Mouse (Mus musculus): ENCODE results near the gene Ptk6. TPM values are rescaled to one million over a fixed set of nuclear protein-coding genes. Genes with fewer than 3 reads are reported as not detected.

The Ptk6 gene
- polyA plus RNA-seq, 1 experiment = 0.20 TPM

DNA sequence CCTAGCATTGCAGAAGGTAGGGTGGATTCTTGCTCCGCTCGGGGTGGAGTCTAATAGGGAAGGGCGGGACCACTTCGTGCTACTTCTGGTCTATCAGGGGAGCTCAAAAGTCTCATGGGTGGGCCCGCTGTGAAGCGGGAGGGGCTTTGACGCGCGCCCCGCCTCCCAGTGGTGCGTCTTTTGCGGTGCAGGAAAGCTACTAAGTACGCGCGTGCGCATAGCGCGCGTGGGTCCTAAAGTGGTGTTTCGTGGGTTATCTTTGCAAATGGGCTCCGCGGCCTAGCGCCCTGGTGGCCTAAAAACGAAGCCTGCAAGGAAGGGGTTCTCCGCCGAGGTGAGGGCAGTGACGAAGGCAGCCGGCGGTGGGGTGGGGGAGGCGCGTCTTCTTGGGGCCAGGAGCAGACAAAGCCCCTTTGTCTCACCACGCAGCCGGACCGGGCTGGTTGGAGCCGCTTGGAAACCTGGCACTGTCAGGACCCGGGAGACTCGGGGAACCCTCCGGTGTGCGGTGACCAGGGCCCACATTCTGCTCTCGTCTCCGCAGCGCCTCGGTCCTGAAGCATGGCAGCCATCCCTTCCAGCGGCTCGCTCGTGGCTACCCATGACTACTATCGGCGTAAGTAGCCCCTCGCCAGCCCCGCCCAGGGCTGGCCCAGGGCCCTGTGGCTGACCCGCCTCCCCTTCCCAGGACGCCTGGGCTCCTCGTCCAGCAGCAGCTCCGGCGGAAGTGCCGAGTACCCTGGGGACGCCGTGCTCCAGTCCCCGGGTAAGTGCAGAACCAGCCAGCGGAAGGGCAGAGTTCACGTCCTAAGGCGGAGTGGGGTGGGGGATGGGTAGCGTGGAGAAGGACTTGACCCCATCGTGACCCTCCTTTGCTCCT lies 15.2 kb downstream of the Ptk6 start, which contains the start of gene Ppdpf:
Gene Ppdpf (plus strand): TSS at position 127 of the 880 bp plus-strand sequence.
- peak within 1 kb of the TSS; percentile 55; the same call in 1 of the 2 replicates for H3K27ac ChIP-seq (ENCODE audit: control insufficient read depth, insufficient read depth, low read depth, low read length)
- TF ChIP-seq CTCF (IDR thresholded peaks at IDR 0.05; ENCODE audit: control insufficient read depth, insufficient read depth, insufficient replicate concordance, low read depth, low read length) = no peak
- TF ChIP-seq POLR2A (IDR thresholded peaks at IDR 0.05; ENCODE audit: control insufficient read depth, low read depth, low read length) = no peak

DNA sequence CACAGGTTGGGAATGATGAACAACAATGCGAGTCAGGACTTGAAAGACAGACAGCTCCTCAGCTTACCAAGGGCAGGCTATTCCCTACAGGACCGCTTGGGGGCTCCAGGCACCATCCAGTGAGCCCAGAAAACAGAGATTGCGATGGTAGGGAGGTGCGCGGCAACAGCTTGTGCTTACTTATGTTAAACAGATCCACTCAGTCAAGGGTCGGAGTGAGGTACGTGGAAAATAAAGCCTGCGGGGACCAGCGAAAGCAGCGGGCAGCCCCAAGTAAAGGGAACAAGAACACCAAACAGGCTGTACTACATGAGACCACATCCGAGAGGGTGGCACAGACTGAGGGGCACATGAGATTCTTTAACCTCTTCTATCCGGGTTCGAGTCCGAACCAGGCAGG lies 16.0 kb downstream of the Ptk6 start:
- Histone ChIP-seq H3K36me3 (ENCODE audit: control insufficient read depth, insufficient read depth, low read length) (no peaks in the 10 kb centered on the region), H3K27me3 (ENCODE audit: control insufficient read depth, insufficient read depth, low read length) (no peaks in the 10 kb centered on the region), H3K4me1 (ENCODE audit: control insufficient read depth, insufficient read depth, low read length) (no peaks in the 10 kb centered on the region; the same call in 1 of the 2 replicates), H3K4me3 (ENCODE audit: control insufficient read depth, low read depth, low read length) (peak overlapping the region; percentile 77), H3K27ac (ENCODE audit: control insufficient read depth, insufficient read depth, low read depth, low read length) (no peak overlapping the region)
- TF ChIP-seq POLR2A (IDR thresholded peaks at IDR 0.05; ENCODE audit: control insufficient read depth, low read depth, low read length) = no peak
- peak; percentile 76; the same call in 1 of the 2 replicates for TF ChIP-seq CTCF (IDR thresholded peaks at IDR 0.05; ENCODE audit: control insufficient read depth, insufficient read depth, insufficient replicate concordance, low read depth, low read length)

More for the DNA sequence above, 15.2 kb downstream of the Ptk6 start, which contains the start of gene Ppdpf:
- H3K4me1 ChIP-seq (ENCODE audit: control insufficient read depth, insufficient read depth, low read length) = no peaks in the 10 kb centered on the region; the same call in 1 of the 2 replicates
- peak within 1 kb of the TSS; percentile 77 for H3K4me3 ChIP-seq (ENCODE audit: control insufficient read depth, low read depth, low read length)
- no peaks in the 10 kb centered on the region for H3K36me3 ChIP-seq (ENCODE audit: control insufficient read depth, insufficient read depth, low read length)
- no peaks in the 10 kb centered on the region for H3K27me3 ChIP-seq (ENCODE audit: control insufficient read depth, insufficient read depth, low read length)

DNA sequence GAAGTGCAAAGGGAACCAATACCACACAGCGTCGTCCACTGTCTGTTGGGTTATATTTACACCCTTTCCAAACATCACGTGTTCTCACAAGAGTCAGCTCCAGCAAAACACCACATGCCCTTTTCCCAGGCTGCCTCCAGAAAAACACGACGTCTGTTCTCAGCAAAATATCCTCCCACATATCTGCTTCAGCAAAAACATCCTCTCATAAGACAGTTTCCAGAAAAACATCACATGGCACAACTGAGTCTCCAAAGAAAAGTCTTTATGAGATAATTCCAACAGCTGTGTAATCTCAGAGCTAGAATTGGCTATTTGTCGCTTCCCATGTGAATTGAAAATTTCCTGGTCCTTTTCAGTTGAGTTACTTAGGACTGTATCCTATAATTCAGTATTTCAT lies 21.7 kb downstream of the Ptk6 start:
- H3K4me3 ChIP-seq (ENCODE audit: control insufficient read depth, low read depth, low read length) = no peak overlapping the region
- no peak for TF ChIP-seq CTCF (IDR thresholded peaks at IDR 0.05; ENCODE audit: control insufficient read depth, insufficient read depth, insufficient replicate concordance, low read depth, low read length)
- TF ChIP-seq POLR2A (IDR thresholded peaks at IDR 0.05; ENCODE audit: control insufficient read depth, low read depth, low read length) = no peak
- no peak overlapping the region for H3K27ac ChIP-seq (ENCODE audit: control insufficient read depth, insufficient read depth, low read depth, low read length)
- no peaks in the 10 kb centered on the region for H3K4me1 ChIP-seq (ENCODE audit: control insufficient read depth, insufficient read depth, low read length)
- no peaks in the 10 kb centered on the region for H3K27me3 ChIP-seq (ENCODE audit: control insufficient read depth, insufficient read depth, low read length)
- H3K36me3 ChIP-seq (ENCODE audit: control insufficient read depth, insufficient read depth, low read length) = no peaks in the 10 kb centered on the region

DNA sequence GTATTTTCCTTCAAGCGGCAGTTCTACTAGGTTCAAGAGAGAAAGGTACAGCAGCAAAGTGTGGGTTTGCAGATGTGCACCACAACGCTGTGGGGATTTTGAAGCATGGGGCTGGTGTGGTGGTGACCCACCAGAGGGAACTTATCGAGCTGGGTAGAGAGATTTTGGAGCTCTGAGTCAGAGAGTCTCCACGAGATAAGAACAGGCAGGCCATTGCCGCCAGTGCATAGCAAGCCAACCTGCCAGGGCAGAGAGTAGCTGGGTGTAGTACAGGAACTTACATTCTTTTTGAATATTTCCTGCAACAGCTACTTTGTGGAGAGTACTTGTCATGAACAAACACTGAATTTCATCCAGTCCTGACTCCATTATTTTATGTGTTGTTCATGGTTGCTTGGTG lies 24.1 kb downstream of the Ptk6 start:
- Histone ChIP-seq H3K4me1 (ENCODE audit: control insufficient read depth, insufficient read depth, low read length) (no peaks in the 10 kb centered on the region), H3K36me3 (ENCODE audit: control insufficient read depth, insufficient read depth, low read length) (no peaks in the 10 kb centered on the region), H3K27ac (ENCODE audit: control insufficient read depth, insufficient read depth, low read depth, low read length) (no peak overlapping the region), H3K27me3 (ENCODE audit: control insufficient read depth, insufficient read depth, low read length) (no peaks in the 10 kb centered on the region), H3K4me3 (ENCODE audit: control insufficient read depth, low read depth, low read length) (no peak overlapping the region)
- TF ChIP-seq CTCF (IDR thresholded peaks at IDR 0.05; ENCODE audit: control insufficient read depth, insufficient read depth, insufficient replicate concordance, low read depth, low read length) = no peak
- TF ChIP-seq POLR2A (IDR thresholded peaks at IDR 0.05; ENCODE audit: control insufficient read depth, low read depth, low read length) = no peak

DNA sequence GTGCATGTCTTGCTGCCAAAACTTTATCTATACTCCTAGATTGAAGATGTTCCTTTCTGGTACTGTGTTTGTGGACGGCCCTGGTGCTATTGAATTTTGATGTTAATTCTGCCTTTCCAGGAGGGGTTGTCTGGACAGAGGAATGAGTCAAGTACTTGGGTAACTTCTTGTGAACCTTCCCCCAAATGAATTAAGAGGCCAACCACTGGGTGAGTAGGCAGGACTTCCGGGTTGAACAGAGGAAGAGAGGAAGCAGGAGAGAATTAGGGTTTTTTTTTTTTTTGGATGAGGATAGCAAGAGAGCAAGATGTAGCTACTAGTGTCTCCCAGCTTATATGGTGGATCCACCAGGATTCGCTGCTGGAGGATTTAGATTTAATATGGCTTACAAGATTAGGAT lies 24.6 kb downstream of the Ptk6 start:
- no peak for TF ChIP-seq CTCF (IDR thresholded peaks at IDR 0.05; ENCODE audit: control insufficient read depth, insufficient read depth, insufficient replicate concordance, low read depth, low read length)
- H3K27me3 ChIP-seq (ENCODE audit: control insufficient read depth, insufficient read depth, low read length) = no peaks in the 10 kb centered on the region
- H3K27ac ChIP-seq (ENCODE audit: control insufficient read depth, insufficient read depth, low read depth, low read length) = no peak overlapping the region
- H3K36me3 ChIP-seq (ENCODE audit: control insufficient read depth, insufficient read depth, low read length) = no peaks in the 10 kb centered on the region
- H3K4me3 ChIP-seq (ENCODE audit: control insufficient read depth, low read depth, low read length) = no peak overlapping the region
- no peaks in the 10 kb centered on the region for H3K4me1 ChIP-seq (ENCODE audit: control insufficient read depth, insufficient read depth, low read length)

DNA sequence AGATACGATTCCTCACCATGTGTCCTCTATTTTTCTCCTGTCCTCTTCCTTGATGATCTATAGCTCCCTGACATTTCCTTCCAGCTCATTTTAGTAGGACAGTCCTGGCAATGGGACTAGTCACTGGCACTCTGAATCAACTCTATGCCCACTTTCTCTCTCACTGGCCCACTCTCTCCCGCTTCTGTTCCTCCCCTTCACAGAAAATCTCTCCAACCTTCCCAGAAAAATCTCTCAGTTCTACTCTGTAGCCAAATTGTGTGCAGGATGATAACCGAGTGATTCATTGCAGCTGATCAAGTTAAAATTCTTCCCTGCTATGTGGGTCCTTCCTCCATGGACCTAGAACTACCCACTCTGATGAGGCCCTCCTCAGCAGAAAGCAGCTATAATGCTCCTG lies 27.9 kb downstream of the Ptk6 start:
- no peaks in the 10 kb centered on the region for H3K4me1 ChIP-seq (ENCODE audit: control insufficient read depth, insufficient read depth, low read length)
- H3K27ac ChIP-seq (ENCODE audit: control insufficient read depth, insufficient read depth, low read depth, low read length) = no peak overlapping the region
- TF ChIP-seq CTCF (IDR thresholded peaks at IDR 0.05; ENCODE audit: control insufficient read depth, insufficient read depth, insufficient replicate concordance, low read depth, low read length) = no peak
- no peak for TF ChIP-seq POLR2A (IDR thresholded peaks at IDR 0.05; ENCODE audit: control insufficient read depth, low read depth, low read length)
- no peaks in the 10 kb centered on the region for H3K36me3 ChIP-seq (ENCODE audit: control insufficient read depth, insufficient read depth, low read length)
- H3K27me3 ChIP-seq (ENCODE audit: control insufficient read depth, insufficient read depth, low read length) = no peaks in the 10 kb centered on the region
- no peak overlapping the region for H3K4me3 ChIP-seq (ENCODE audit: control insufficient read depth, low read depth, low read length)

DNA sequence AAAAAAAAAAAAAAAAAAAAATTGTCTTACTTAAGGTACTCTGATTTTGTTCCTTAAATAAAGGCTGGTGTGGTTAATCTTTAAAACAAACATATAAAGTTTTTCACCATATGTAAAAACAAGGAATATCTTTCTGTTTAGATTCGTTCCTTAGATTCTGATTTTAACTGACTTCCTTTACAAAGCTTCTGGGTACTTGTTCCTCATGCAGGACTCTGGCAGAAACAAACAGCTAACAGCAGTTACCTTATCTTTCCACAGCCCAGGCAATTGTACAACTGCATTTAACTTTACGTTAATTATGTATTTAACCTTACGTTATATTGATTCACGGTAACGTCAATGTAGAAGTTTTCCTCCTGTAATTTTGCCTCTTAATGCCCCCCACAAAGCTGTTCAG lies 36.1 kb downstream of the Ptk6 start:
- no peaks in the 10 kb centered on the region for H3K27me3 ChIP-seq (ENCODE audit: control insufficient read depth, insufficient read depth, low read length)
- H3K36me3 ChIP-seq (ENCODE audit: control insufficient read depth, insufficient read depth, low read length) = no peaks in the 10 kb centered on the region
- no peaks in the 10 kb centered on the region for H3K4me1 ChIP-seq (ENCODE audit: control insufficient read depth, insufficient read depth, low read length)
- no peak overlapping the region for H3K27ac ChIP-seq (ENCODE audit: control insufficient read depth, insufficient read depth, low read depth, low read length)
- TF ChIP-seq CTCF (IDR thresholded peaks at IDR 0.05; ENCODE audit: control insufficient read depth, insufficient read depth, insufficient replicate concordance, low read depth, low read length) = no peak
- no peak for TF ChIP-seq POLR2A (IDR thresholded peaks at IDR 0.05; ENCODE audit: control insufficient read depth, low read depth, low read length)
- H3K4me3 ChIP-seq (ENCODE audit: control insufficient read depth, low read depth, low read length) = no peak overlapping the region

All from testis, adult 2 months (tissue).